Mouse (Mus musculus) heart, postnatal 0 days (tissue): ENCODE data around the gene Ccdc155.
A peak's percentile ranks its signal among the peaks of the same experiment; 100 is the strongest.

ENCODE experiments used
- CTCF ChIP-seq: IDR thresholded peaks from 2 replicates; pipeline ENCODE4 v1.5.1; 2016; ENCODE audit warnings: antibody characterized with exemption, control low read depth, low read depth
- EP300 ChIP-seq: IDR thresholded peaks from 2 replicates; pipeline ENCODE4 v1.6.1; 2016; ENCODE audit warnings: antibody characterized with exemption, low read depth

DNA sequence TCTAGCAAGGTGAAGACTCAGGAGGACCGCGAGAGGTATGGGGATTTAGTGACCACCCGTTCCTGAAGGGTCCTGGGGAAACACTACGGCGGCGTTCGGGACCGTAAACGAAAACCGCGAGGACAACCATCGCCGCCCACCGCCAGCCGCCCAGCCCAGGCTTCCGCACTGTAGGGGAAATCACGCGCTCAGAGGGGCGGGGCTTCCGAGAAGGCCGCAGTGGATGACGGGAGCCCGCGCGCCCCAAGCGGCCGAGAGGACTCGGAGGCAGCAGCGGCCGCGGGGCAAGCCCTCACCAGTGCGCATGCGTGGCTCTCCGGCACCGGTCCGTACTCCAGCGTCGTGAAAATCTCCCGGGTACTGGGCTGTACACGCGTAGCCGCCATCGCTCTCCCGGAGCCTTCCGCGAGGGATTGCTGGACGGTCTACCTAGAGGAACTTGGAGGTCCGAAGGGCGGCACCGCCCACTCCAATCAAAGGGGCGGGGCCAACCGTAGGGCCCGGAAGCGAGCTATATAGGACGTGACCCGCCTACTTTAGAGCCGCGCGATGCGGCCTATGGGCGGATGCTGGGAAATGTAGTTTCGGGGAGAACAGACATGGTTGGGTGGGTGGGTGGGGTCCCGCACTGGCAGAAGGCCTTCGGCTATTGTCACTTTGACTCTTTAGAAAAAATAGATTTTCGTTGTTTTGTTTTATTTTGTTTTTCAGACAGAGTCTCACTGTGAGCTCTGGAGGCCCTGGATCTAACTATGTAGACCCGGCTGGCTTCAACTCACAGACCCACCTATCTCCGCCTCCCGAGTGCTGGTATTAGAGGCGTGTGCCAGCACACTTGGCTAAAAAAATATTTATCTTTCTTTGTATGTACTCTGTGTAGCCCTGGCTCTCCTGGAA lies 50.3 kb downstream of the Ccdc155 start, which contains the start of the genes Pih1d1 and Aldh16a1:
- TF ChIP-seq EP300 = 0 out of 2 replicates have a peak, but pooled peaks have one; percentile 63
- TF ChIP-seq CTCF = peak; percentile 61
